Mouse (Mus musculus): ENCODE results near the gene Rflnb.
"Not testable (repeated sequence)": the region's sequence is repeated elsewhere in the genome, so short reads cannot be mapped to it uniquely, and the experiment has no call there.

Gene Rflnb

DNA sequence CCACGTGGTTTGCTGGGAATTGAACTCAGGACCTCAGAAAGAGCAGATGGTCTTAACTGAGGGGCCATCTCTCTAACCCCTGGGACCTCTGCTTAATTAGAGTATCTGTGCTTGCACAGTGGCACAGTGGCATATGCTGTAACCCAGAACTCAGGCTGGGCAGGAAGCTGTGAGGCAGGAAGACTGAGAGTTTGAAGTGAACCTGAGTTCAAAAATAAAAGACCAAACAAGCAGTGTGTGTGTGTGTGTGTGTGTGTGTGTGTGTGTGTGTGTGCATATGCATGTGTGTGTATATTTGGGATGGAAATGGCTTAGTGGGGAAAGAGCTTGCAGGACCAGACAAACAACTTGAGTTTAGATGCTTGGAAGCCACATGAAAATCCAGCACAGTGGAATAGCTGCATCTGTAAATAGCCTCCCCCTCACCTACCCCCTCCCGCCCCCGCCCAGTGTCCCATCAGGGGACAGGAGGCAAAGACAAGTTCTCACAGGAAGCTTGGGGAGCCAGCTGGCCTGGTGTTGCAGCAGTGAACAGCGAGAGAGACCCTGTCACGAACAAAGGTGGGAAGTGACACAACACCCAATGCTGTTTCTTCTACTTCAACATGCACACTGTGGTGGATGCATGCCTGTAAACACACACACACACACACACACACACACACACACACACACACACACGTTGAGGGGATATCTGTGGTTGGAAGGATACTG lies 10.2 kb upstream of the Rflnb start:
- no peak for DNase-seq

- no peak for DNase-seq
Measured at GRCm38 (mm10) chr11:76035182-76035581, 7.6 kb upstream of the Rflnb start.

GRCm38 (mm10) chr11:76033836-76034235 lies 6.3 kb upstream of the Rflnb start:
- no peak for DNase-seq

- no peak for DNase-seq
Measured at GRCm38 (mm10) chr11:76033359-76033758, 5.8 kb upstream of the Rflnb start.

- DNase-seq: peak; percentile 69
Measured at GRCm38 (mm10) chr11:76028072-76028465, 487 bp upstream of the Rflnb start.

GRCm38 (mm10) chr11:76026527-76027138 lies 949 bp downstream of the Rflnb start:
- DNase-seq: no peak

GRCm38 (mm10) chr11:76025080-76025583 lies 2.5 kb downstream of the Rflnb start:
- no peak for DNase-seq

GRCm38 (mm10) chr11:76020916-76021315 lies 6.7 kb downstream of the Rflnb start:
- DNase-seq: no peak

DNA sequence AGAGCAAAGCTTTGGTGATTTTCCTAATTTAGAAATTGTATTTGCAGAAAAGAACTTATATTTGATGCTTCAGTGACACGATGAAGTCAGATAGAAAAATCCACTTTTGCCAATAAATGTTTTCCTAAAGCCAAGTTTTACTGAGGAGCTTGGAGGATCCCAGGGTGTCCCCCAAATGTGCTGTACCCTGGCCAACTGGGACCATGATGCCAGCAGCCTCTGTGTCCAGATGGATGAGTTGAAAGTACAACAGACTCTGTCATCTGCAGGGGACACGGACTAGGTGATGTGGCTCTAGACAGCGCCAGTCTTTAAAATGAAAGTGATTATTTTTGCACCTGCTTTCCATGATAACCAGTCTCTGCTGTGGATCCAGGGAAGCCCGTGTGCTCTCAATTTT lies 7.7 kb downstream of the Rflnb start:
- DNase-seq: no peak

DNA sequence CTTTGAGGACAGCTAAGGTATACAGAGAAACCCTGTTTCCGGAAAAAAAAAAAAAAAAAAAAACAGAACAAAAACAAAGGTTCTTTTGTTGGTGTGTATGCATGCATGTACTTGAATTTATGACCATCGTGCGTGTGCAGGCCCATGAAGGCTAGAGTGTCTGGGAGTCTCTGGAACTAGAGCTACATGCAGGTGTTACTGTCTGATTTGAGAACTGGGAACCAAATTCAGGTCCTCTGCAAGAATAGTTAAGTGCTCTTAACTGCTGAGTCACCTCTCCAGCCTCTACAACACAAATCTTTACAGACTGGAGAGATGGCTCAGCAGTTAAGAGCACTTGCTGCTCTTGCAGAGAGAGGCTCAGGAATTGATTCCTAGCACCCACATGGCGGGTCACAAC lies 11.8 kb downstream of the Rflnb start:
- no peak for DNase-seq

GRCm38 (mm10) chr11:76015251-76015650 lies 12.3 kb downstream of the Rflnb start:
- no peak for DNase-seq

DNA sequence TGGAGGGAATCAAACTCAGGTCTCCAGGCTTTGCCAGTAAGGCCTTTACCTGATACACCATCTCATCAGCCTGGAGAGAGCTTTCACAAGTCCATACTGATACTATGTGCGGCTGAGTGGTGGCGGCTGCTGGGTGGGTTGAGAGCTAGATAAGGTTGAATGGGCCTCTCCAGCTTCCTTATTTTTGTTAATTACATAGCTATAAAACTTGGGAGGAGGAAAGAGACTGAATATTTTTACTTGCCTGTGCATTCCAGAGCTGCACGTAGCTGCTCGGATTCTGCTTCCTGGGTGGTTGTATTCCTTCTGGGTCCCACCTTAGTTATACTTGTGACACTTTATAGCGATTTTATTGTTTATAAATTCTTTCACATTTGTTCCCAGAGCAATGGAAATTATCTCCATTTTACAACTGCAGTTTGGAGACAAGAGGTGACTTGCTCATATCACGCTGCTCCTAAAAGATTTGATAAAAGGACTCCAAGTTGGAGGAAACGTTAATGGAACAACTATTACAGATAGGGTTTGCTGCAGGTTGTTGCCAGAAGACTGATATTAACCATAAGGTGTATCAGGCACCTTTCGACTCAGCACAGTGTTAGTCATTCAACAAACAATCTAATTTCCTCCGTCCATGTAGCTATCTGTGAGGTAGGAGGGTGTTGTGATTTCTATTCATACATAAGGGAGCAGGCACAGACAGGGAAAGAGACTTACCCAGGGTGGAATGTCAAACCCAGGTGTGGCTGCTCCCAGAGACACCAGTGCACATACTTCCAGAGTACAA lies 16.6 kb downstream of the Rflnb start:
- no peak for DNase-seq

DNA sequence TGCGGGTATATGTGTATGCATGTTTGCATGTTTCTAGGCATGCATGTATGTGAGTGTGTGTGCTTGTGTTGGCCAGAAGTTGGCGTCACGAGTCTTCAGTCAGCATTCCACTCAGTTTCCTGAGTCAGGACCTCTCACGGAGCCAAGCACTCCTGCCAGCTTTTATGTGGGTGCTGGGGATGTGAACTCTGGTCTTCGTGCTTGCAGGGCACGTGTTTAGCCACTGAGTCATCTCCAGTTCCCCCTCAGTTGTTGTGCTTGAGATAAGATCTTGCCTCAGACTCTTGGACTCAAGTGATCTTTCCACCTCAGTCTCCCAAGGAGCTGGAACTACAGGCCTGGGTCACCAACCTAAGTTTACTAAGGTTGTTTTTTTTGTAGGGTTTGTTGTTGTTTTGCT lies 18.5 kb downstream of the Rflnb start:
- DNase-seq: no peak

GRCm38 (mm10) chr11:76008162-76008561 lies 19.4 kb downstream of the Rflnb start:
- DNase-seq: no peak

DNA sequence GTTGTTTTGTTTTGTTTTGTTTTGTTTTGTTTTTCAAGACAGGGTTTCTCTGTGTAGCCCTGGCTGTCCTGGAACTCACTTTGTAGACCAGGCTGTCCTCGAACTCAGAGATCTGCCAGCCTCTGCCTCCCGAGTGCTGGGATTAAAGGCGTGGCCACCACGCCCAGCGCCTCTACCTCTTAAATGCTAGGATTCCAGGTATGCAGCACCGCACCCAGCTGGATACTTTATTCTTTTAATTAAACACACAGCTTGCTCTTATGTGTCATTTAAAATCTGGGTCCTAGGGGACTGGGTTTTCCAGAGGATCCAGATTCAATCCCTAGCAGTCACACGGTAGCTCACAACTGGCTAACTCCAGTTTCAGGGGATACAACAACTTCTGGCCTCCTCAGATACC lies 23.3 kb downstream of the Rflnb start:
- not testable (repeated sequence) for DNase-seq

DNA sequence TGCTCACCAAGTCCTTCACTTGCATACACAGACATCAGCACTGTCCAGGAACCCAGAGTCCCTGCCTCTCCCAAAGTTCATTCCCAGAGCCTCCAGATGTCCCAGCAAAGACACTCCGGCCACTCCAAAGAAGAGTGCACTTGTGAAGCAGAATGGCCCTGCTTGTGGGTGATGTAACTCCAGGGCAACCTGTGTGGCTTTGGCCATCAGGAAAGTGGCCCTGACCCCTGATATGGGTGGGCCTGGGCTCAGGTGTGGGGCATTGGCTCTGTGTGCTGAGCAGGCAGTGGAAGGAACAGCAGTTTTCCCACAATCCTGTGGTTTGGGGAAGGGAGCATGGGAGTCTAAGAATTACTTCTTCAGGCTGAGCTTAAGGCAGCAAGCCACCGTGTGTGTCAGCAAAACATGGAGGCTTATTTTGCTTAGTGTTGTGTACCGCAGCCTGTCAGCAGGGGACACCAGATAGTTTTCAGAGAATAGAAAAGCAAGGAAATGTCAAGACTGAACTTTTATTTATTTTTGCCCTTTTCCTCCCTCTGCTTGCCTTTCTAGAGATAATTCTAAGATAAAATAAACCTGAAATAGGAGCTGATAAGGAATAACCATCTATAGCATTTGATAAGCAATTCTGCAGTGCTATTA lies 26.2 kb downstream of the Rflnb start:
- no peak for DNase-seq

DNA sequence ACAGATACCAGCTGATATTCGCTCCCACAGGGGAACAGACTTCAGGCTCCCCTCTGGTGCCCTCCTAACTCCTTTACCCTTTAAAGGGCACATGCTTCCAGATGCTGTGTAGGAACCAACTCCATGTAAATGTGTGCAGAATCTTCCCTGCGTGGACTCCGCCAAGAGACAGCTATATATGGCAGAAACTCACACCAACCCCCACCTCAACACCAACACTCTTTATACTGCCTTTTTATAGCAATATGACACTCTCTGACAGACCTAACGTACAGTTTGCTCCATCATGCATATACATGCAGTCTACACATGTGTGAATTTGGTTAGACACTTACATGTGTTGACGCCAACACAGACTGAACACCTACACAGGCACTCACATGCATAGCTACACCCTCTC lies 26.9 kb downstream of the Rflnb start:
- DNase-seq: no peak

DNA sequence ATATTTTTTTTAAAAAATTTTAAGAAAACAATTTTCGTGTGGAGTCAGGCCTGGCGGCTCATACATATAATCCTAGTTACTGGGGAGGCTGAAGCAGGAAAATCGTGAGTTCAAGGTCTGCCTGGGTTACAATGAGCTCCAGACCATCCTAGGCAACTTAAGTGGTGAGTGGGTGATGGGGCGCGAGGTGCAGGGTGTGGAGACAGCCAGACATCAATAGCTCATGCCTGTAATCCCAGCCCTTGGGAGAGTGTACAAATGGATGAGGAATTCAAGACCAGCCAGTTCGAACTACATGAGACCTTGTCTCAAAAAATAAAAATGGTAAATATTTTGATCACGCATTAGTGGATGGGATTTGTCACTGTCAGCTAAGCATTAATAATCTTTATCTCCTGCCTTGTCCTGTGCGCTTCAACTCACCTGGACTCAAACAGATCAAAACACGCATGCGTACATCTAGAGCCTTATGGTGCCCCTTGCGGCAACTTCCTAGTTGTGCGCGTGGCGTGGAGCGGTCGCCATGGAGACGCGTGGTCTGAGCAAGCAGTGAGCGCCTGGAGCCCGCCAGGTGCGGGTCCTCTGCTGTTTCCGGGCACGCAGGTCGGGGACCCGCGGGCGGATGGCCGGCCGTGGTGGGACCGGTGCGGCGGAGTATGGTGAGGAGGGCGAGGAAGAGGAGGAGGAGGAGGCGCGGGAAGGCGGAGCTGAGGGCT lies 28.0 kb downstream of the Rflnb start, which contains the start of gene 1700016K19Rik:
Gene 1700016K19Rik, plus strand, starts transcription at position 473 of the 716 bp plus-strand sequence.
- peak; percentile 90 for DNase-seq

DNA sequence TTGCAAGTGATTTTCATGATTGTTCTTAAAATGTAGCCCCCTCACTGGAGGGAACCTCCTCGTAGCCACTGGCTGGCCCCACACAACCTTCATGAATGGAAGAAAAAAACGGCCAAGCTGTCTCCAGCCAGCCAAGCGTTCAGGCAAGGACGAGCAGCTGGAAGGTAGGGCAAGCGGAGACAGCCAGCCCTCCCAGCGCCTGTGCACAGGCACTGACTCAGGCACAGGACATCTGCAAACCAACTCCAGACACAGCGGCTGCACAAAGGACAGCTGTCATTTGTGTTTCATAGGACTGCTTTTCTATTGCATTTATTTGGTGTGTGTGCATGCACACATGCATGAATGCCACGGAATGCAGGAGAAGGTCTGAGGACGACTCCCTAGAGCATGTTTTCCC lies 33.2 kb downstream of the Rflnb start:
- DNase-seq: no peak

- no peak for DNase-seq
Measured at GRCm38 (mm10) chr11:75992481-75992880, 35.1 kb downstream of the Rflnb start.

GRCm38 (mm10) chr11:75991911-75992310 lies 35.7 kb downstream of the Rflnb start:
- DNase-seq: no peak

Data from embryo, embryonic 11 days (tissue).